Mouse (Mus musculus): ENCODE data around the gene Uba3. TPM values are rescaled to one million over a fixed set of nuclear protein-coding genes. Genes with fewer than 3 reads are reported as not detected.

Gene Uba3
- total RNA-seq (2017): 79.2 and 109 TPM in 2 replicates

- ATAC-seq (replicated peaks in 1 of 2; ENCODE audit: insufficient read depth in 1 of 2, low FRiP score in 2 of 2, low TSS enrichment in 1 of 2, low read depth in 1 of 2, poor library complexity in 2 of 2, severe bottlenecking in 2 of 2): peak; percentile 96 to 97
Measured at GRCm38 (mm10) chr6:97205439-97205885, at the start of gene Uba3. Gene Uba3, minus strand, starts transcription at chr6:97205647.

GRCm38 (mm10) chr6:97252711-97253221 is 47.3 kb upstream of the Uba3 start, which contains the start of gene Lmod3:
Gene Lmod3, minus strand, starts transcription at chr6:97252759.
- ATAC-seq (replicated peaks in 1 of 2; ENCODE audit: insufficient read depth in 1 of 2, low FRiP score in 2 of 2, low TSS enrichment in 1 of 2, low read depth in 1 of 2, poor library complexity in 2 of 2, severe bottlenecking in 2 of 2): no peak

GRCm38 (mm10) chr6:97252086-97252485 is 46.6 kb upstream of the Uba3 start:
- no peak for ATAC-seq (replicated peaks in 1 of 2; ENCODE audit: insufficient read depth in 1 of 2, low FRiP score in 2 of 2, low TSS enrichment in 1 of 2, low read depth in 1 of 2, poor library complexity in 2 of 2, severe bottlenecking in 2 of 2)

- peak; percentile 68 to 80 for ATAC-seq (replicated peaks in 1 of 2; ENCODE audit: insufficient read depth in 1 of 2, low FRiP score in 2 of 2, low TSS enrichment in 1 of 2, low read depth in 1 of 2, poor library complexity in 2 of 2, severe bottlenecking in 2 of 2)
Measured at GRCm38 (mm10) chr6:97250966-97251365, 45.5 kb upstream of the Uba3 start.

- no peak for ATAC-seq (replicated peaks in 1 of 2; ENCODE audit: insufficient read depth in 1 of 2, low FRiP score in 2 of 2, low TSS enrichment in 1 of 2, low read depth in 1 of 2, poor library complexity in 2 of 2, severe bottlenecking in 2 of 2)
Measured at GRCm38 (mm10) chr6:97245200-97245599, 39.8 kb upstream of the Uba3 start.

- ATAC-seq (replicated peaks in 1 of 2; ENCODE audit: insufficient read depth in 1 of 2, low FRiP score in 2 of 2, low TSS enrichment in 1 of 2, low read depth in 1 of 2, poor library complexity in 2 of 2, severe bottlenecking in 2 of 2): no peak
Measured at GRCm38 (mm10) chr6:97242522-97242921, 37.1 kb upstream of the Uba3 start.

- no peak for ATAC-seq (replicated peaks in 1 of 2; ENCODE audit: insufficient read depth in 1 of 2, low FRiP score in 2 of 2, low TSS enrichment in 1 of 2, low read depth in 1 of 2, poor library complexity in 2 of 2, severe bottlenecking in 2 of 2)
Measured at GRCm38 (mm10) chr6:97240092-97240491, 34.6 kb upstream of the Uba3 start.

GRCm38 (mm10) chr6:97239360-97239759 is 33.9 kb upstream of the Uba3 start:
- no peak for ATAC-seq (replicated peaks in 1 of 2; ENCODE audit: insufficient read depth in 1 of 2, low FRiP score in 2 of 2, low TSS enrichment in 1 of 2, low read depth in 1 of 2, poor library complexity in 2 of 2, severe bottlenecking in 2 of 2)

- no peak for ATAC-seq (replicated peaks in 1 of 2; ENCODE audit: insufficient read depth in 1 of 2, low FRiP score in 2 of 2, low TSS enrichment in 1 of 2, low read depth in 1 of 2, poor library complexity in 2 of 2, severe bottlenecking in 2 of 2)
Measured at GRCm38 (mm10) chr6:97236088-97236487, 30.6 kb upstream of the Uba3 start.

GRCm38 (mm10) chr6:97234911-97235668 is 29.6 kb upstream of the Uba3 start:
- ATAC-seq (replicated peaks in 1 of 2; ENCODE audit: insufficient read depth in 1 of 2, low FRiP score in 2 of 2, low TSS enrichment in 1 of 2, low read depth in 1 of 2, poor library complexity in 2 of 2, severe bottlenecking in 2 of 2): no peak

GRCm38 (mm10) chr6:97227067-97227847 is 21.8 kb upstream of the Uba3 start:
- no peak for ATAC-seq (replicated peaks in 1 of 2; ENCODE audit: insufficient read depth in 1 of 2, low FRiP score in 2 of 2, low TSS enrichment in 1 of 2, low read depth in 1 of 2, poor library complexity in 2 of 2, severe bottlenecking in 2 of 2)

- ATAC-seq (replicated peaks in 1 of 2; ENCODE audit: insufficient read depth in 1 of 2, low FRiP score in 2 of 2, low TSS enrichment in 1 of 2, low read depth in 1 of 2, poor library complexity in 2 of 2, severe bottlenecking in 2 of 2): 0 out of 4 replicates have a peak, but pooled peaks of 1 of the 2 experiments have one; percentile 4
Measured at GRCm38 (mm10) chr6:97226083-97226491, 20.6 kb upstream of the Uba3 start.

GRCm38 (mm10) chr6:97224505-97224904 is 19.1 kb upstream of the Uba3 start:
- ATAC-seq (replicated peaks in 1 of 2; ENCODE audit: insufficient read depth in 1 of 2, low FRiP score in 2 of 2, low TSS enrichment in 1 of 2, low read depth in 1 of 2, poor library complexity in 2 of 2, severe bottlenecking in 2 of 2): no peak

- no peak for ATAC-seq (replicated peaks in 1 of 2; ENCODE audit: insufficient read depth in 1 of 2, low FRiP score in 2 of 2, low TSS enrichment in 1 of 2, low read depth in 1 of 2, poor library complexity in 2 of 2, severe bottlenecking in 2 of 2)
Measured at GRCm38 (mm10) chr6:97223566-97223965, 18.1 kb upstream of the Uba3 start.

- ATAC-seq (replicated peaks in 1 of 2; ENCODE audit: insufficient read depth in 1 of 2, low FRiP score in 2 of 2, low TSS enrichment in 1 of 2, low read depth in 1 of 2, poor library complexity in 2 of 2, severe bottlenecking in 2 of 2): peak in 1 of 2 experiments; percentile 40; a peak in 1 of 4 replicates
Measured at GRCm38 (mm10) chr6:97222931-97223467, 17.6 kb upstream of the Uba3 start.

- peak; percentile 33 to 34; a peak in 1 of 4 replicates for ATAC-seq (replicated peaks in 1 of 2; ENCODE audit: insufficient read depth in 1 of 2, low FRiP score in 2 of 2, low TSS enrichment in 1 of 2, low read depth in 1 of 2, poor library complexity in 2 of 2, severe bottlenecking in 2 of 2)
Measured at GRCm38 (mm10) chr6:97222321-97222720, 16.9 kb upstream of the Uba3 start.

- peak; percentile 39 to 43; a peak in 2 of 4 replicates for ATAC-seq (replicated peaks in 1 of 2; ENCODE audit: insufficient read depth in 1 of 2, low FRiP score in 2 of 2, low TSS enrichment in 1 of 2, low read depth in 1 of 2, poor library complexity in 2 of 2, severe bottlenecking in 2 of 2)
Measured at GRCm38 (mm10) chr6:97221205-97222025, 16.0 kb upstream of the Uba3 start.
